Mouse (Mus musculus): Measurements from ENCODE around the gene Glrx5. TPM values are rescaled to one million over a fixed set of nuclear protein-coding genes. Genes with fewer than 3 reads are reported as not detected.
A peak's percentile ranks its signal among the peaks of the same experiment; 100 is the strongest.

The Glrx5 gene
- total and polyA plus RNA-seq, 3 experiments, result 38.5 to 112 (median 79.5) TPM

- H3K27me3 ChIP-seq (replicated peaks), result peaks cover 39% of the 10 kb centered on the region
- in situ Hi-C loops (cut with MboI; ENCODE audit: low pct_ligation_motif_present, low pct_unique_long_range_greater_than_20kb, low sequenced_read_pairs) (no loop called here), dilution Hi-C loops (cut with MboI; ENCODE audit: extremely low pct_ligation_motif_present, extremely low pct_unique_long_range_greater_than_20kb, low sequenced_read_pairs) (no loop called here)
- no peak overlapping the region for H3K9ac ChIP-seq (ENCODE audit: insufficient read depth, low read depth)
- H3K27ac ChIP-seq (ENCODE audit: insufficient read depth, low read depth), result no peak overlapping the region
- H3K9me3 ChIP-seq (replicated peaks; ENCODE audit: low read length), result no peaks in the 10 kb centered on the region
- no peaks in the 10 kb centered on the region for H3K4me1 ChIP-seq (ENCODE audit: control insufficient read depth in 1 of 2, insufficient read depth in 2 of 2)
- DNase-seq (ENCODE audit: extremely low read depth), result peak; percentile 26
- TF ChIP-seq SIN3A (IDR thresholded peaks at IDR 0.05; ENCODE audit: low read length) (no peak), HCFC1 (IDR thresholded peaks at IDR 0.05; ENCODE audit: low read depth, low read length) (no peak), CTCF (conservative IDR thresholded peaks at IDR 0.05 in 1 of 2, IDR thresholded peaks at IDR 0.05 in 1 of 2; ENCODE audit: low read depth in 2 of 2, low read length in 2 of 2) (peak; percentile 81 to 100), JUN (IDR thresholded peaks at IDR 0.05; ENCODE audit: insufficient read depth, low read depth, low read length) (no peak), CHD2 (IDR thresholded peaks at IDR 0.05; ENCODE audit: low read length) (no peak), MEF2A (IDR thresholded peaks at IDR 0.05; ENCODE audit: borderline replicate concordance, low read depth, low read length) (no peak), EP300 (IDR thresholded peaks at IDR 0.05; ENCODE audit: low read length) (no peak), MAX (IDR thresholded peaks at IDR 0.05; ENCODE audit: low read length) (no peak), ETS1 (conservative IDR thresholded peaks at IDR 0.05; ENCODE audit: low read depth, low read length) (no peak), POLR2AphosphoS2 (IDR thresholded peaks at IDR 0.05; ENCODE audit: low read depth, low read length) (no peak), ZMIZ1 (IDR thresholded peaks at IDR 0.05; ENCODE audit: low read depth, low read length) (no peak), SMC3 (IDR thresholded peaks at IDR 0.05; ENCODE audit: low read depth, low read length) (peak; percentile 61), RAD21 (IDR thresholded peaks at IDR 0.05; ENCODE audit: low read depth, low read length) (peak; percentile 60)
- no peaks in the 10 kb centered on the region for H3K79me2 ChIP-seq (replicated peaks; ENCODE audit: control insufficient read depth, extremely low read depth, insufficient read depth, poor library complexity, severe bottlenecking)
- no peaks in the 10 kb centered on the region for H3K36me3 ChIP-seq (replicated peaks in 1 of 2; ENCODE audit: control insufficient read depth in 1 of 2, insufficient read depth in 1 of 2, low read length in 1 of 2)
- no peak overlapping the region for H3K4me2 ChIP-seq (ENCODE audit: insufficient read depth, low read depth, poor library complexity, severe bottlenecking)
- no peak overlapping the region for H3K4me3 ChIP-seq (replicated peaks in 1 of 3; ENCODE audit: low read depth in 2 of 3, low read length in 2 of 3, poor library complexity in 1 of 3)
Measured at GRCm38 (mm10) chr12:105073708-105074107, 41.2 kb downstream of the Glrx5 start.

- Histone ChIP-seq H3K27me3 (replicated peaks) (peaks cover 40% of the 10 kb centered on the region), H3K4me3 (replicated peaks in 1 of 3; ENCODE audit: low read depth in 2 of 3, low read length in 2 of 3, poor library complexity in 1 of 3) (no peak overlapping the region), H3K9me3 (replicated peaks; ENCODE audit: low read length) (no peaks in the 10 kb centered on the region), H3K4me2 (ENCODE audit: insufficient read depth, low read depth, poor library complexity, severe bottlenecking) (no peak overlapping the region), H3K79me2 (replicated peaks; ENCODE audit: control insufficient read depth, extremely low read depth, insufficient read depth, poor library complexity, severe bottlenecking) (no peaks in the 10 kb centered on the region), H3K4me1 (ENCODE audit: control insufficient read depth in 1 of 2, insufficient read depth in 2 of 2) (no peaks in the 10 kb centered on the region), H3K27ac (ENCODE audit: insufficient read depth, low read depth) (no peak overlapping the region), H3K9ac (ENCODE audit: insufficient read depth, low read depth) (no peak overlapping the region), H3K36me3 (replicated peaks in 1 of 2; ENCODE audit: control insufficient read depth in 1 of 2, insufficient read depth in 1 of 2, low read length in 1 of 2) (no peaks in the 10 kb centered on the region)
- DNase-seq (ENCODE audit: extremely low read depth), result no peak
- in situ Hi-C loops (cut with MboI; ENCODE audit: low pct_ligation_motif_present, low pct_unique_long_range_greater_than_20kb, low sequenced_read_pairs) (no loop called here), dilution Hi-C loops (cut with MboI; ENCODE audit: extremely low pct_ligation_motif_present, extremely low pct_unique_long_range_greater_than_20kb, low sequenced_read_pairs) (no loop called here)
- TF ChIP-seq USF1 (IDR thresholded peaks at IDR 0.05; ENCODE audit: low read depth, low read length), result no peak
- TF ChIP-seq ZMIZ1 (IDR thresholded peaks at IDR 0.05; ENCODE audit: low read depth, low read length), result no peak
- no peak for TF ChIP-seq MAX (IDR thresholded peaks at IDR 0.05; ENCODE audit: low read length)
Measured at GRCm38 (mm10) chr12:105075496-105075895, 43.0 kb downstream of the Glrx5 start.

GRCm38 (mm10) chr12:105076511-105076910 is 44.0 kb downstream of the Glrx5 start:
- dilution Hi-C loops (cut with MboI; ENCODE audit: extremely low pct_ligation_motif_present, extremely low pct_unique_long_range_greater_than_20kb, low sequenced_read_pairs) (no loop called here), in situ Hi-C loops (cut with MboI; ENCODE audit: low pct_ligation_motif_present, low pct_unique_long_range_greater_than_20kb, low sequenced_read_pairs) (no loop called here)
- Histone ChIP-seq H3K4me1 (ENCODE audit: control insufficient read depth in 1 of 2, insufficient read depth in 2 of 2) (no peaks in the 10 kb centered on the region), H3K4me3 (replicated peaks in 1 of 3; ENCODE audit: low read depth in 2 of 3, low read length in 2 of 3, poor library complexity in 1 of 3) (no peak overlapping the region), H3K36me3 (replicated peaks in 1 of 2; ENCODE audit: control insufficient read depth in 1 of 2, insufficient read depth in 1 of 2, low read length in 1 of 2) (no peaks in the 10 kb centered on the region), H3K79me2 (replicated peaks; ENCODE audit: control insufficient read depth, extremely low read depth, insufficient read depth, poor library complexity, severe bottlenecking) (no peaks in the 10 kb centered on the region), H3K9me3 (replicated peaks; ENCODE audit: low read length) (peaks cover 6% of the 10 kb centered on the region), H3K27ac (ENCODE audit: insufficient read depth, low read depth) (no peak overlapping the region), H3K27me3 (replicated peaks) (peaks cover 38% of the 10 kb centered on the region), H3K4me2 (ENCODE audit: insufficient read depth, low read depth, poor library complexity, severe bottlenecking) (no peak overlapping the region), H3K9ac (ENCODE audit: insufficient read depth, low read depth) (no peak overlapping the region)
- TF ChIP-seq TCF12 (IDR thresholded peaks at IDR 0.05; ENCODE audit: low read depth, low read length), result no peak
- no peak for DNase-seq (ENCODE audit: extremely low read depth)

Data from CH12.LX (cell line).